Mouse (Mus musculus) gastrocnemius, postnatal 14 days (tissue): ENCODE measurements at regions not wholly inside any gene's neighbourhood (a gene's known extent, or its start where the extent isn't known, plus 50 kb on each side); places are given as distances from the start of the nearest gene placed in this dataset.

Source experiments
- DNase-seq: peaks from one replicate; pipeline ENCODE4 v3.0.0; 2021; ENCODE audit warnings: mixed read lengths
- intact Hi-C: fragments of 180-260 bp; cut with DNase I; formaldehyde crosslinking; loops from one replicate; pipeline ENCODE4 v1.15.1; 2025; ENCODE audit warnings: low total_unique reads

- DNase-seq, result no peak
- intact Hi-C loops, result no loop called here
Measured at GRCm38 (mm10) chr1:154255971-154256370, 55.0 kb downstream of the Zfp648 start.

- no peak for DNase-seq
- intact Hi-C loops, result no loop called here
Measured at GRCm38 (mm10) chr1:154256811-154257210, 55.8 kb downstream of the Zfp648 start.

- intact Hi-C loops, result no loop called here
- DNase-seq, result no peak
Measured at GRCm38 (mm10) chr1:154258511-154258910, 57.5 kb downstream of the Zfp648 start.

- intact Hi-C loops, result no loop called here
- no peak for DNase-seq
Measured at GRCm38 (mm10) chr1:154260393-154260792, 59.4 kb downstream of the Zfp648 start.

- intact Hi-C loops, result loop anchor here (5.0 kb wide), 1 partner anchor 446 kb away; no protein-coding TSS in a partner anchor
- DNase-seq, result peak; percentile 9
Measured at GRCm38 (mm10) chr1:154281438-154281837, 80.5 kb downstream of the Zfp648 start.

- no peak for DNase-seq
- intact Hi-C loops, result loop anchor here (5.0 kb wide), 1 partner anchor 141 kb away; no protein-coding TSS in a partner anchor
Measured at GRCm38 (mm10) chr1:154286080-154286479, 85.1 kb downstream of the Zfp648 start.

GRCm38 (mm10) chr1:154292729-154293128 lies 91.7 kb downstream of the Zfp648 start:
- intact Hi-C loops, result no loop called here

GRCm38 (mm10) chr1:154296080-154296479 lies 95.1 kb downstream of the Zfp648 start:
- intact Hi-C loops, result no loop called here
- no peak for DNase-seq

More at GRCm38 (mm10) chr1:154292729-154293128, 91.7 kb downstream of the Zfp648 start:
- no peak for DNase-seq

- DNase-seq, result no peak
- intact Hi-C loops, result no loop called here
Measured at GRCm38 (mm10) chr1:154299866-154300265, 98.9 kb downstream of the Zfp648 start.

GRCm38 (mm10) chr1:154309650-154310049 lies 108.7 kb downstream of the Zfp648 start:
- DNase-seq, result peak; percentile 9
- intact Hi-C loops, result no loop called here
